Mouse (Mus musculus): ENCODE measurements around the gene Col6a4. TPM values are rescaled to one million over a fixed set of nuclear protein-coding genes. Genes with fewer than 3 reads are reported as not detected.

Col6a4 gene
- under 1 TPM in 1 of 2 experiments, not detected in 1; 0.90 TPM for polyA plus RNA-seq (2017; shearing (Covaris generic))

GRCm38 (mm10) chr9:106096683-106097082, at the start of gene Col6a4:
Col6a4 (minus strand) TSS chr9:106096783.
- ATAC-seq = no peak

- ATAC-seq = no peak
Measured at GRCm38 (mm10) chr9:106145582-106145981, 49.0 kb upstream of the Col6a4 start.

- ATAC-seq = no peak
Measured at GRCm38 (mm10) chr9:106144176-106144575, 47.6 kb upstream of the Col6a4 start.

GRCm38 (mm10) chr9:106141955-106142354, 45.4 kb upstream of the Col6a4 start:
- no peak for ATAC-seq

- ATAC-seq = no peak
Measured at GRCm38 (mm10) chr9:106139763-106140162, 43.2 kb upstream of the Col6a4 start.

- no peak for ATAC-seq
Measured at GRCm38 (mm10) chr9:106137671-106138216, 41.2 kb upstream of the Col6a4 start.

GRCm38 (mm10) chr9:106130250-106130649, 33.7 kb upstream of the Col6a4 start:
- no peak for ATAC-seq

- no peak for ATAC-seq
Measured at GRCm38 (mm10) chr9:106129072-106129471, 32.5 kb upstream of the Col6a4 start.

- ATAC-seq = no peak
Measured at GRCm38 (mm10) chr9:106126786-106127251, 30.2 kb upstream of the Col6a4 start.

- no peak for ATAC-seq
Measured at GRCm38 (mm10) chr9:106123599-106123998, 27.0 kb upstream of the Col6a4 start.

GRCm38 (mm10) chr9:106119075-106119474, 22.5 kb upstream of the Col6a4 start:
- ATAC-seq = no peak

- ATAC-seq = no peak
Measured at GRCm38 (mm10) chr9:106115801-106116424, 19.3 kb upstream of the Col6a4 start.

GRCm38 (mm10) chr9:106112770-106113423, 16.3 kb upstream of the Col6a4 start:
- no peak for ATAC-seq

- ATAC-seq = no peak
Measured at GRCm38 (mm10) chr9:106106241-106106640, 9.7 kb upstream of the Col6a4 start.

- ATAC-seq = no peak
Measured at GRCm38 (mm10) chr9:106104401-106104800, 7.8 kb upstream of the Col6a4 start.

GRCm38 (mm10) chr9:106101166-106101565, 4.6 kb upstream of the Col6a4 start:
- no peak for ATAC-seq

- ATAC-seq = no peak
Measured at GRCm38 (mm10) chr9:106100262-106100661, 3.7 kb upstream of the Col6a4 start.

GRCm38 (mm10) chr9:106099379-106100021, 2.9 kb upstream of the Col6a4 start:
- ATAC-seq = no peak

- no peak for ATAC-seq
Measured at GRCm38 (mm10) chr9:106081528-106081927, 15.1 kb downstream of the Col6a4 start.

- ATAC-seq = no peak
Measured at GRCm38 (mm10) chr9:106080261-106081033, 16.1 kb downstream of the Col6a4 start.

GRCm38 (mm10) chr9:106077953-106078352, 18.6 kb downstream of the Col6a4 start:
- no peak for ATAC-seq

- ATAC-seq = no peak
Measured at GRCm38 (mm10) chr9:106076234-106076633, 20.3 kb downstream of the Col6a4 start.

GRCm38 (mm10) chr9:106073956-106074355, 22.6 kb downstream of the Col6a4 start:
- no peak for ATAC-seq
